Mouse (Mus musculus) stomach, embryonic 14.5 days (tissue): ENCODE measurements around the gene Olfr1138. TPM values are rescaled to one million over a fixed set of nuclear protein-coding genes. Genes with fewer than 3 reads are reported as not detected.

Experiments used
- ATAC-seq: fragments of 200-750 bp; cut with Nextera tagmentation; 2 replicates; pipeline ENCODE4 v1.8.0; 2017; ENCODE audit warnings: low read depth, moderate TSS enrichment; ENCODE audit not compliant: insufficient number of reproducible peaks, insufficient read depth, low FRiP score
- H3K27ac ChIP-seq: fragments of 300-500 bp; sonication (generic); 2 replicates; pipeline ENCODE4 v1.5.1; 2014; ENCODE audit warnings: mild to moderate bottlenecking, low read length, moderate library complexity, mixed read lengths
- H3K27me3 ChIP-seq: fragments of 300-500 bp; sonication (generic); 2 replicates; pipeline ENCODE4 v1.6.1; 2014; ENCODE audit warnings: low read length, control low read depth, mixed read lengths; ENCODE audit not compliant: control insufficient read depth, insufficient read depth
- H3K36me3 ChIP-seq: fragments of 300-500 bp; sonication (generic); 2 replicates; pipeline ENCODE4 v1.6.1; 2014; ENCODE audit warnings: mild to moderate bottlenecking, control low read depth, low read length, moderate library complexity, mixed read lengths; ENCODE audit not compliant: control insufficient read depth, insufficient read depth
- H3K4me1 ChIP-seq: fragments of 300-500 bp; sonication (generic); 2 replicates; pipeline ENCODE4 v1.6.1; 2014; ENCODE audit warnings: low read length, control low read depth, mixed read lengths; ENCODE audit not compliant: control insufficient read depth, insufficient read depth
- H3K4me2 ChIP-seq: fragments of 300-500 bp; sonication (generic); replicated peaks from 2 replicates; pipeline ENCODE4 v1.6.1; 2014; ENCODE audit warnings: low read depth, low read length, control low read depth
- H3K4me3 ChIP-seq: fragments of 300-500 bp; sonication (generic); 2 replicates; pipeline ENCODE4 v1.5.1; 2014; ENCODE audit warnings: low read depth, low read length, control low read depth
- H3K9ac ChIP-seq: fragments of 300-500 bp; sonication (generic); replicated peaks from 2 replicates; pipeline ENCODE4 v1.6.1; 2014; ENCODE audit warnings: low read depth, mild to moderate bottlenecking, control low read depth, low read length, moderate library complexity, mixed read lengths
- H3K9me3 ChIP-seq: fragments of 300-500 bp; sonication (generic); 2 replicates; pipeline ENCODE4 v1.6.1; 2016; ENCODE audit warnings: low read depth, low read length, control low read depth; ENCODE audit not compliant: control insufficient read depth
- whole genome bisulfite sequencing: fragments of 180-500 bp; shearing (Covaris S2); extraction: QIAGEN DNeasy Blood & Tissue Kit; methylation state at CpG from one replicate; pipeline ENCODE4 v1.1.7; 2014; 5-methylcytosine and 5-hydroxymethylcytosine counted together
- polyA plus RNA-seq: library from polyadenylated mRNA; unstranded; fragments of >200 nt; fragmentation: Nextera tagmentation; extraction: Ambion mirVana; gene quantifications from 2 replicates; pipeline ENCODE4 v1.2.1, GENCODE M21; 2014

Gene Olfr1138
- polyA plus RNA-seq: not detected in 2 replicates

GRCm38 (mm10) chr2:87739878-87740277 is at the start of gene Olfr1138:
Olfr1138 (minus strand) TSS chr2:87739978.
- H3K36me3 ChIP-seq: no peaks in the 10 kb centered on the region
- no peak within 1 kb of the TSS for H3K4me3 ChIP-seq
- H3K27me3 ChIP-seq: no peaks in the 10 kb centered on the region
- no peak within 1 kb of the TSS for H3K27ac ChIP-seq
- no peak for ATAC-seq
- H3K4me1 ChIP-seq: no peaks in the 10 kb centered on the region
- no peak within 1 kb of the TSS for H3K4me2 ChIP-seq
- no peaks in the 10 kb centered on the region for H3K9me3 ChIP-seq
- WGBS: 85% methylated on average over 1 of the region's 1 CpGs
- H3K9ac ChIP-seq: no peak within 1 kb of the TSS

DNA sequence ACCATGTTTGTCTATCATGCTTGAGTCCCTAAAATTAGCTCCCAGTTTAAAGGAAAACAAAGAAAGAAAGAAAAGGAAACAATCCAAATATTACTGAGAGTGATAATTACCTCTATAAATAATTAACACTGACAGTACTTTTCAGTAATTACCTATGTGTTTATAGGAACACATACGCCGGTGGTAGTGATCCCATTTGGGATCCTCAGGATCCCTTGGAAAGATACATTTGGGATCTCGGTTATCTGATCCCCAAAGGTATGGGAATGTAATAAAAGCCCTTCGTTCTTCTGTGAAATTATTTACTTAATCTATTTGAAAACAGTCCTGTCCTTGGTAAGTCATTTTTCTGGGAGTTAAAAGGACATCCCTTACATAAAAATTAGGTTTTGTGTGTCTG is 39.4 kb upstream of the Olfr1138 start, which contains the start of gene Olfr152:
Gene Olfr152, plus strand, starts transcription at position 301 of the 400 bp plus-strand sequence.
- H3K27ac ChIP-seq: no peak within 1 kb of the TSS
- no peaks in the 10 kb centered on the region for H3K27me3 ChIP-seq
- no peak within 1 kb of the TSS for H3K4me3 ChIP-seq
- no peak for ATAC-seq
- H3K4me2 ChIP-seq: no peak within 1 kb of the TSS
- WGBS: 72% methylated on average over 4 of the region's 4 CpGs
- H3K9ac ChIP-seq: no peak within 1 kb of the TSS
- H3K36me3 ChIP-seq: no peaks in the 10 kb centered on the region
- H3K9me3 ChIP-seq: no peaks in the 10 kb centered on the region
- H3K4me1 ChIP-seq: no peaks in the 10 kb centered on the region

DNA sequence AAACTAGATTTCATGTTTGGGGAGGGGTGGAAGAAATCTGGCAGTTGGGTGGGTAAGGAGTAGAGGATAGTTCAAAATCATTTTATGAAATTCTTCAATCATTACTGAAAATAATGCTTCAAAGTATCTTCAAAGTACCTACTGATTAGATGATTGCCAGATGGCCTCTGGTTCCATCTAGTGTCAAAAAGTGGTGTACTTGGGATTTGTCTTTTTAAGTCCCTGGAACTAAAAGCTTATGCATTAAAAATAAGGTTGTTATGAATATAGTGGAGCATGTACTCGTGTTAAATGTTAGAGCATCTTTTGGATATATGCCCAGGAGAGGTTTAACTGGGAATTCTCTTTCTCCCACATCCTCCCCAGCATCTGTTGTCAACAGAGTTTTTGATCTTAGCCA is 36.4 kb upstream of the Olfr1138 start:
- no peak for ATAC-seq
- 65% methylated on average over 1 of the region's 1 CpGs for WGBS
- no peak overlapping the region for H3K27ac ChIP-seq
- no peaks in the 10 kb centered on the region for H3K36me3 ChIP-seq
- no peak overlapping the region for H3K9ac ChIP-seq
- H3K4me3 ChIP-seq: no peak overlapping the region
- no peaks in the 10 kb centered on the region for H3K4me1 ChIP-seq
- no peak overlapping the region for H3K4me2 ChIP-seq
- no peaks in the 10 kb centered on the region for H3K27me3 ChIP-seq
- H3K9me3 ChIP-seq: no peaks in the 10 kb centered on the region

- Histone ChIP-seq H3K4me1 (no peaks in the 10 kb centered on the region), H3K9ac (no peak within 1 kb of the TSS), H3K4me3 (no peak within 1 kb of the TSS), H3K27me3 (no peaks in the 10 kb centered on the region), H3K27ac (no peak within 1 kb of the TSS), H3K36me3 (no peaks in the 10 kb centered on the region), H3K9me3 (no peaks in the 10 kb centered on the region), H3K4me2 (no peak within 1 kb of the TSS)
- WGBS: 84% methylated on average over 1 of the region's 1 CpGs
- no peak for ATAC-seq
Observed at GRCm38 (mm10) chr2:87753891-87754290, 14.1 kb upstream of the Olfr1138 start, which contains the start of gene Olfr1141. Olfr1141 (minus strand) TSS chr2:87753991.

- ATAC-seq: no peak
- Histone ChIP-seq H3K36me3 (no peaks in the 10 kb centered on the region), H3K27ac (no peak within 1 kb of the TSS), H3K4me1 (no peaks in the 10 kb centered on the region), H3K4me2 (no peak within 1 kb of the TSS), H3K27me3 (no peaks in the 10 kb centered on the region), H3K9me3 (no peaks in the 10 kb centered on the region), H3K4me3 (no peak within 1 kb of the TSS), H3K9ac (no peak within 1 kb of the TSS)
- WGBS: 76% methylated on average over 3 of the region's 3 CpGs
Observed at GRCm38 (mm10) chr2:87743452-87743851, 3.7 kb upstream of the Olfr1138 start, which contains the start of gene Olfr1140. Olfr1140 (plus strand) TSS chr2:87743752.

GRCm38 (mm10) chr2:87713079-87713478 is 26.7 kb downstream of the Olfr1138 start, which contains the start of gene Olfr1137:
Olfr1137 (minus strand) TSS chr2:87713179.
- no peak within 1 kb of the TSS for H3K4me2 ChIP-seq
- no peaks in the 10 kb centered on the region for H3K36me3 ChIP-seq
- no peak within 1 kb of the TSS for H3K9ac ChIP-seq
- ATAC-seq: no peak
- no peaks in the 10 kb centered on the region for H3K4me1 ChIP-seq
- H3K4me3 ChIP-seq: no peak within 1 kb of the TSS
- no peak within 1 kb of the TSS for H3K27ac ChIP-seq
- no peaks in the 10 kb centered on the region for H3K27me3 ChIP-seq
- H3K9me3 ChIP-seq: no peaks in the 10 kb centered on the region

- no peak within 1 kb of the TSS for H3K27ac ChIP-seq
- no peak within 1 kb of the TSS for H3K4me3 ChIP-seq
- no peak within 1 kb of the TSS for H3K9ac ChIP-seq
- ATAC-seq: no peak
- H3K4me1 ChIP-seq: no peaks in the 10 kb centered on the region
- no peaks in the 10 kb centered on the region for H3K27me3 ChIP-seq
- H3K9me3 ChIP-seq: no peaks in the 10 kb centered on the region
- H3K4me2 ChIP-seq: no peak within 1 kb of the TSS
- no peaks in the 10 kb centered on the region for H3K36me3 ChIP-seq
Observed at GRCm38 (mm10) chr2:87693847-87694246, 45.9 kb downstream of the Olfr1138 start, which contains the start of gene Olfr1136. Olfr1136 (minus strand) TSS chr2:87693947.

Other genes starting within 250 kb of the Olfr1138 start
- not detected in 2 replicates for gene Pramel7, start 242.9 kb downstream of the Olfr1138 start, polyA plus RNA-seq
- gene Pramel6, start 233.4 kb downstream of the Olfr1138 start, polyA plus RNA-seq: not detected in 2 replicates
- gene Olfr153, start 208.2 kb downstream of the Olfr1138 start, polyA plus RNA-seq: not detected in 2 replicates
- not detected in 2 replicates for gene Olfr1128, start 194.4 kb downstream of the Olfr1138 start, polyA plus RNA-seq
- gene Olfr1129, start 166.1 kb downstream of the Olfr1138 start, polyA plus RNA-seq: not detected in 2 replicates
- gene Olfr1130, start 133.8 kb downstream of the Olfr1138 start, polyA plus RNA-seq: not detected in 2 replicates
- gene Olfr1131, start 112.9 kb downstream of the Olfr1138 start, polyA plus RNA-seq: not detected in 2 replicates
- not detected in 2 replicates for gene Olfr1132, start 102.4 kb downstream of the Olfr1138 start, polyA plus RNA-seq
- not detected in 2 replicates for gene Olfr1133, start 92.6 kb downstream of the Olfr1138 start, polyA plus RNA-seq
- gene Olfr1134, start 81.5 kb downstream of the Olfr1138 start, polyA plus RNA-seq: not detected in 2 replicates
- not detected in 2 replicates for gene Olfr1135, start 66.3 kb downstream of the Olfr1138 start, polyA plus RNA-seq
- not detected in 2 replicates for gene Olfr1136, start 46.0 kb downstream of the Olfr1138 start, polyA plus RNA-seq
- gene Olfr1137, start 26.8 kb downstream of the Olfr1138 start, polyA plus RNA-seq: not detected in 2 replicates
- not detected in 2 replicates for gene Olfr1140, start 3.8 kb upstream of the Olfr1138 start, polyA plus RNA-seq
- not detected in 2 replicates for gene Olfr1141, start 14.0 kb upstream of the Olfr1138 start, polyA plus RNA-seq
- not detected in 2 replicates for gene Olfr152, start 39.5 kb upstream of the Olfr1138 start, polyA plus RNA-seq
- gene Olfr1143, start 60.6 kb upstream of the Olfr1138 start, polyA plus RNA-seq: not detected in 2 replicates
- gene Olfr1145, start 69.8 kb upstream of the Olfr1138 start, polyA plus RNA-seq: not detected in 2 replicates
- not detected in 2 replicates for gene Olfr1148, start 90.6 kb upstream of the Olfr1138 start, polyA plus RNA-seq
- gene Olfr1150-ps1, start 104.0 kb upstream of the Olfr1138 start, polyA plus RNA-seq: not detected in 2 replicates
- not detected in 2 replicates for gene Olfr1151, start 115.9 kb upstream of the Olfr1138 start, polyA plus RNA-seq
- gene Olfr1152, start 126.5 kb upstream of the Olfr1138 start, polyA plus RNA-seq: 0.06 TPM in 1 of 2 replicates, not detected in the other
- gene Olfr1153, start 155.0 kb upstream of the Olfr1138 start, polyA plus RNA-seq: not detected in 2 replicates
- not detected in 2 replicates for gene Olfr1154, start 165.2 kb upstream of the Olfr1138 start, polyA plus RNA-seq
- not detected in 2 replicates for gene Olfr1155, start 205.2 kb upstream of the Olfr1138 start, polyA plus RNA-seq
- not detected in 2 replicates for gene Olfr1156, start 213.1 kb upstream of the Olfr1138 start, polyA plus RNA-seq
- gene Olfr1157, start 228.3 kb upstream of the Olfr1138 start, polyA plus RNA-seq: not detected in 2 replicates
- not detected in 2 replicates for gene Olfr74, start 234.7 kb upstream of the Olfr1138 start, polyA plus RNA-seq